8 mouse cellular contexts compared by ENCODE assay signal in the genomic region with DNA sequence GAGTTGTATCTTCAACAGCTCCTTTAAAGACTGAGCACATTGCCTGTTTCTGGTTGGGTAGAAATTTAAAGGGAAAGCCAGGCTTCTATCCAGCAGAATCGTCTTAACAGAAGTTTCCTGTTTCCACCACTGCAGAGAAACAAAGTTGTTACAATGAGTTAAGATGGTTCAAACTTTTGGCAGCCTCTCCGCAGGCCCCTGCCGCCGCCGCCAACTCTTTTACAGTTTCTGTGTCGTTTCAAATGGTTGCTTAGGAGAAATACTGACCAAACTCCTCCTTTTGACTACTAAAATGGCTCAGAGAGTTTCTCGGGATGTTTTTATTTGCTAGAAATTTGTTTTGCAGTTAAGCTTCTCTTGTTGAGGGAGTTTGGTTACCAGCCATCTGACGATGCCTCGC.
DNase-seq lines count a peak whose midpoint lies in the region; ATAC-seq lines count a peak whose summit lies in the region.

No protein-coding gene starts in this region.

- no peaks in the 10 kb centered on the region for H3K36me3 ChIP-seq in kidney, embryonic 16.5 days (ENCODE audit: insufficient read depth, low read length)
- no peaks in the 10 kb centered on the region for H3K36me3 ChIP-seq in embryonic facial prominence, embryonic 14.5 days (ENCODE audit: control insufficient read depth, insufficient read depth, low read length)
- no peaks in the 10 kb centered on the region for H3K36me3 ChIP-seq in heart, embryonic 15.5 days
- H3K36me3 ChIP-seq in limb, embryonic 11.5 days (ENCODE audit: control insufficient read depth, insufficient read depth, low read length) = no peaks in the 10 kb centered on the region

- no peaks in the 10 kb centered on the region for H3K27me3 ChIP-seq in kidney, embryonic 16.5 days (ENCODE audit: insufficient read depth, low read length)
- H3K27me3 ChIP-seq in embryonic facial prominence, embryonic 14.5 days (replicated peaks; ENCODE audit: control insufficient read depth, insufficient read depth, low read length) = no peaks in the 10 kb centered on the region
- H3K27me3 ChIP-seq in heart, embryonic 15.5 days = no peaks in the 10 kb centered on the region
- no peaks in the 10 kb centered on the region for H3K27me3 ChIP-seq in limb, embryonic 11.5 days (ENCODE audit: control insufficient read depth, insufficient read depth, low read length)

- no peak for ATAC-seq in kidney, embryonic 16.5 days (ENCODE audit: low FRiP score, low TSS enrichment)
- no peak for ATAC-seq in embryonic facial prominence, embryonic 14.5 days (ENCODE audit: low read depth)
- ATAC-seq in heart, embryonic 15.5 days (replicated peaks; ENCODE audit: insufficient number of reproducible peaks, insufficient read depth, low FRiP score, low read depth) = no peak
- ATAC-seq in limb, embryonic 11.5 days (ENCODE audit: insufficient number of reproducible peaks, low FRiP score, low TSS enrichment, low read depth) = no peak

- H3K9me3 ChIP-seq in kidney, embryonic 16.5 days (ENCODE audit: low read length) = no peaks in the 10 kb centered on the region
- no peaks in the 10 kb centered on the region for H3K9me3 ChIP-seq in embryonic facial prominence, embryonic 14.5 days (ENCODE audit: control insufficient read depth, low read length)
- no peaks in the 10 kb centered on the region for H3K9me3 ChIP-seq in heart, embryonic 15.5 days (replicated peaks)
- H3K9me3 ChIP-seq in limb, embryonic 11.5 days (ENCODE audit: control insufficient read depth, low read length) = no peaks in the 10 kb centered on the region

- H3K27ac ChIP-seq in kidney, embryonic 16.5 days (ENCODE audit: low read length) = peak overlapping the region; percentile 60; the same call in 1 of the 2 replicates
- H3K27ac ChIP-seq in embryonic facial prominence, embryonic 14.5 days (replicated peaks; ENCODE audit: low read depth, low read length) = peak overlapping the region; percentile 40
- H3K27ac ChIP-seq in heart, embryonic 15.5 days = peak overlapping the region; percentile 15; the same call in 1 of the 2 replicates
- peak overlapping the region; percentile 55; the same call in 1 of the 2 replicates for H3K27ac ChIP-seq in limb, embryonic 11.5 days (replicated peaks; ENCODE audit: low read depth, low read length)

- H3K4me3 ChIP-seq in kidney, embryonic 16.5 days (ENCODE audit: low read length) = no peak overlapping the region
- peak overlapping the region; percentile 4; the same call in 1 of the 2 replicates for H3K4me3 ChIP-seq in embryonic facial prominence, embryonic 14.5 days (ENCODE audit: low read depth, low read length)
- no peak overlapping the region for H3K4me3 ChIP-seq in heart, embryonic 15.5 days
- H3K4me3 ChIP-seq in limb, embryonic 11.5 days (ENCODE audit: low read depth, low read length) = no peak overlapping the region

- DNase-seq in kidney, adult 11 months = no peak
- DNase-seq in embryonic facial prominence, embryonic 14.5 days (ENCODE audit: low spot score) = peak; percentile 83
- DNase-seq in limb, embryonic 11.5 days (ENCODE audit: low spot score) = peak; percentile 43
- peak; percentile 26 for DNase-seq in right cerebral cortex, postnatal 4 days
- DNase-seq in MN1 (ENCODE audit: low spot score) = no peak
- DNase-seq in cerebellum, adult 11-12 months = no peak

- H3K4me2 ChIP-seq in kidney, embryonic 16.5 days (replicated peaks; ENCODE audit: low read depth, low read length) = peak overlapping the region; percentile 22
- H3K4me2 ChIP-seq in embryonic facial prominence, embryonic 14.5 days (ENCODE audit: low read depth, low read length) = peak overlapping the region; percentile 42
- H3K4me2 ChIP-seq in heart, embryonic 15.5 days = peak overlapping the region; percentile 3; the same call in 1 of the 2 replicates
- H3K4me2 ChIP-seq in limb, embryonic 11.5 days (ENCODE audit: low read depth, severe bottlenecking) = no peak overlapping the region; the same call in 1 of the 2 replicates

- H3K9ac ChIP-seq in kidney, embryonic 16.5 days (replicated peaks; ENCODE audit: low read length) = no peak overlapping the region
- no peak overlapping the region for H3K9ac ChIP-seq in embryonic facial prominence, embryonic 14.5 days (ENCODE audit: low read depth, low read length)
- H3K9ac ChIP-seq in heart, embryonic 15.5 days = no peak overlapping the region
- H3K9ac ChIP-seq in limb, embryonic 11.5 days (ENCODE audit: low read length) = no peak overlapping the region

- WGBS in kidney, embryonic 16.5 days = 11% methylated on average over 9 of the region's 9 CpGs
- 6% methylated on average over 9 of the region's 9 CpGs for WGBS in embryonic facial prominence, embryonic 14.5 days
- WGBS in heart, embryonic 15.5 days = 32% methylated on average over 9 of the region's 9 CpGs
- under 1% methylated on average over 9 of the region's 9 CpGs for WGBS in limb, embryonic 11.5 days

- peaks cover 37% of the 10 kb centered on the region for H3K4me1 ChIP-seq in kidney, embryonic 16.5 days (ENCODE audit: insufficient read depth, low read length)
- H3K4me1 ChIP-seq in embryonic facial prominence, embryonic 14.5 days (ENCODE audit: control insufficient read depth, insufficient read depth, low read length) = peaks cover 31% of the 10 kb centered on the region
- 0 out of 2 replicates have a peak, but pooled peaks cover 10% of the 10 kb centered on the region for H3K4me1 ChIP-seq in heart, embryonic 15.5 days (replicated peaks)
- H3K4me1 ChIP-seq in limb, embryonic 11.5 days (ENCODE audit: control insufficient read depth, insufficient read depth, low read length) = peaks cover 36% of the 10 kb centered on the region

Comparison
In these comparisons a context has a peak if more than half of its experiments do, and no peak if none do; other contexts are left out.
1. DNase-seq: peak in embryonic facial prominence, embryonic 14.5 days (single experiment), limb, embryonic 11.5 days (single experiment) and right cerebral cortex, postnatal 4 days (single experiment); none in kidney, adult 11 months (single experiment), MN1 (single experiment) and cerebellum, adult 11-12 months (single experiment).
2. Peak in every context shown above with its lines, with median percentiles within 50 percentile points of each other: H3K27ac ChIP-seq.